12 mouse cellular contexts compared by ENCODE assay signal in the genomic region with DNA sequence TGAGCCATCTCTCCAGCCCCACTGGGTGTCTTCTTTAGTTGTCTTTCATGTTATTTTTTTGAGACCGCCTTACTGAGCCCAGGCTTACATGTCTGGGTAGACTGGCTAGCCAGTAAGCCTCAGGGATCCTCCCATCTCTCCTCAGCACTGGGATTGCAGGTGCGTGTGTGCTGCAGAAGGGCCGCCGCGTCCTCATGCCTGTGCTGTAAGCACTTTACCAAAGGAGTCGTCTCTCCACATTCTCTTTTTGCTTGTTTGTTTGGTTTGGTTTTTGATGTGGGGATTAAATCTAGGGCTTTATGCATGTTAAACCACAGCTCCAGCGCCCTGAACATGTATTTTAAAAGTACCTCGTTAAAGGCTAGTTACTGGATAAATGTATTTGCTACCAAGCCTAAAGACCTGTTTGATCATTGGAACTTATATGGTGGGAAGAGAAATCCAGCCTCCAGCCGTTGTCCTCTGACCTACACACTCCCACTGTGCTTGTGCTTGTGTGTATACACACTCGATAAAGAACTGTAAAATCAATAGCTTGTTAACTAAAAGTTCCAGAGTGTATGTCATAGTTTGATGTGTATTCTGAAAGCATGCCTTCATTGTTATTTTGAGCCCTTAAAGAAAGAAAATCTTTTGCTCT. TPM values are rescaled to one million over a fixed set of nuclear protein-coding genes. Genes with fewer than 3 reads are reported as not detected.
A peak's percentile ranks its signal among the peaks of the same experiment; 100 is the strongest.
DNase-seq lines count a peak whose midpoint lies in the region; ATAC-seq lines count a peak whose summit lies in the region.
"Had no signal": no experiment of that assay in that cellular context is flagged by ENCODE, and none has a peak within 500 bp of the region (broad histone marks: within the 10 kb centered on the region; RNA-seq: fewer than 3 reads in every experiment).

No protein-coding gene starts in this region.

- H3K36me3 ChIP-seq in heart, embryonic 16.5 days (ENCODE audit: control insufficient read depth, insufficient read depth) = peaks cover 11% of the 10 kb centered on the region
- H3K36me3 ChIP-seq in intestine, embryonic 15.5 days = peaks cover 6% of the 10 kb centered on the region; the same call in 1 of the 2 replicates
- no peaks in the 10 kb centered on the region for H3K36me3 ChIP-seq in stomach, embryonic 16.5 days (ENCODE audit: control insufficient read depth, insufficient read depth, low read length)

- 69% methylated on average over 10 of the region's 10 CpGs for WGBS in heart, embryonic 16.5 days
- WGBS in intestine, embryonic 15.5 days = 65% methylated on average over 10 of the region's 10 CpGs
- WGBS in stomach, embryonic 16.5 days = 63% methylated on average over 10 of the region's 10 CpGs

- no peak overlapping the region for H3K4me2 ChIP-seq in heart, embryonic 16.5 days (ENCODE audit: low read depth, low read length)
- no peak overlapping the region for H3K4me2 ChIP-seq in intestine, embryonic 15.5 days (replicated peaks)
- no peak overlapping the region for H3K4me2 ChIP-seq in stomach, embryonic 16.5 days (ENCODE audit: low read depth, low read length)
- H3K4me2 ChIP-seq: forebrain, embryonic 12.5 days had no signal

- no peak overlapping the region for H3K4me3 ChIP-seq in heart, embryonic 16.5 days (ENCODE audit: low read length)
- H3K4me3 ChIP-seq in intestine, embryonic 15.5 days (replicated peaks) = no peak overlapping the region
- no peak overlapping the region for H3K4me3 ChIP-seq in stomach, embryonic 16.5 days (replicated peaks; ENCODE audit: low read length)
- H3K4me3 ChIP-seq: forebrain, embryonic 12.5 days had no signal

- H3K27ac ChIP-seq in heart, embryonic 16.5 days (ENCODE audit: low read length) = peak overlapping the region; percentile 78
- H3K27ac ChIP-seq in intestine, embryonic 15.5 days = 0 out of 2 replicates have a peak overlapping the region, but pooled peaks have one; percentile 24
- H3K27ac ChIP-seq in stomach, embryonic 16.5 days (ENCODE audit: low read length) = peak overlapping the region; percentile 28; the same call in 1 of the 2 replicates
- H3K27ac ChIP-seq: forebrain, embryonic 12.5 days had no signal

- no peaks in the 10 kb centered on the region for H3K27me3 ChIP-seq in heart, embryonic 16.5 days (ENCODE audit: control insufficient read depth, insufficient read depth, low read length)
- H3K27me3 ChIP-seq in intestine, embryonic 15.5 days (replicated peaks) = no peaks in the 10 kb centered on the region
- no peaks in the 10 kb centered on the region for H3K27me3 ChIP-seq in stomach, embryonic 16.5 days (ENCODE audit: control insufficient read depth, insufficient read depth, low read length)
- H3K27me3 ChIP-seq: forebrain, embryonic 12.5 days had no signal

- no peak for DNase-seq in heart, postnatal 14 days
- peak; percentile 36 to 49 for DNase-seq in CD8-positive naive resting alpha-beta T cell, adult 2 months (ENCODE audit: low read depth in 2 of 2, low spot score in 2 of 2)
- DNase-seq in gastrocnemius, postnatal 10 days = no peak
- DNase-seq in urinary bladder, adult 2 months (ENCODE audit: low spot score) = no peak
- no peak for DNase-seq in testis, postnatal 10 days (ENCODE audit: low spot score)
- DNase-seq: gastrocnemius, postnatal 36 days; kidney, adult 18-20 months; layer of hippocampus, postnatal 36 days had no signal

- no peaks in the 10 kb centered on the region for H3K9me3 ChIP-seq in heart, embryonic 16.5 days (replicated peaks; ENCODE audit: control insufficient read depth, low read length)
- no peaks in the 10 kb centered on the region for H3K9me3 ChIP-seq in intestine, embryonic 15.5 days
- H3K9me3 ChIP-seq in stomach, embryonic 16.5 days (replicated peaks; ENCODE audit: control insufficient read depth, low read length) = no peaks in the 10 kb centered on the region
- H3K9me3 ChIP-seq: forebrain, embryonic 12.5 days had no signal

- ATAC-seq in heart, embryonic 16.5 days (replicated peaks; ENCODE audit: extremely low read depth, insufficient read depth, low FRiP score) = no peak
- peak; percentile 48 for ATAC-seq in intestine, embryonic 15.5 days
- ATAC-seq in stomach, embryonic 16.5 days (ENCODE audit: insufficient read depth, low FRiP score) = no peak

- peaks cover 49% of the 10 kb centered on the region for H3K4me1 ChIP-seq in heart, embryonic 16.5 days (ENCODE audit: control insufficient read depth, insufficient read depth, low read length)
- H3K4me1 ChIP-seq in intestine, embryonic 15.5 days (replicated peaks) = peaks cover 23% of the 10 kb centered on the region
- peaks cover 26% of the 10 kb centered on the region for H3K4me1 ChIP-seq in stomach, embryonic 16.5 days (ENCODE audit: control insufficient read depth, insufficient read depth, low read length)

- H3K9ac ChIP-seq in heart, embryonic 16.5 days (ENCODE audit: low read length) = no peak overlapping the region
- H3K9ac ChIP-seq in intestine, embryonic 15.5 days = no peak overlapping the region
- H3K9ac ChIP-seq in stomach, embryonic 16.5 days (ENCODE audit: low read length) = no peak overlapping the region
- H3K9ac ChIP-seq: forebrain, embryonic 12.5 days had no signal

- intact Hi-C loops in heart, postnatal 14 days (cut with DNase I) = no loop called here

RNA-seq across cellular contexts. Expression of gene Mtmr12, which starts 24.9 kb away (rescaled TPM):
- polyA plus RNA-seq in heart, embryonic 16.5 days (2015; fragmentation: Nextera tagmentation; extraction: Ambion mirVana) = 13.0 and 13.1 TPM in 2 replicates
- total RNA-seq in heart, postnatal 14 days (2021) = 10 to 100 TPM; 12.7 to 13.1 TPM
- 16.6 and 17.9 TPM in 2 replicates for polyA plus RNA-seq in intestine, embryonic 15.5 days (2015; fragmentation: Nextera tagmentation; extraction: Ambion mirVana)
- polyA plus RNA-seq in stomach, embryonic 16.5 days (2015; fragmentation: Nextera tagmentation; extraction: Ambion mirVana) = 16.1 and 17.2 TPM in 2 replicates
- total RNA-seq in gastrocnemius, postnatal 10 days (2021) = 10 to 100 TPM in 1 of 2 experiments, 1 to 10 TPM in 1; 9.0 to 10.9 TPM
- 13.7 and 14.0 TPM in 2 replicates for polyA plus RNA-seq in urinary bladder, adult 2 months (2012; rRNA removed)

Comparison
In these comparisons a context has a peak if more than half of its experiments do, and no peak if none do; other contexts are left out.
1. H3K27ac ChIP-seq: peak in every context shown above with its lines; median percentile 78 in heart, embryonic 16.5 days; 28 in stomach, embryonic 16.5 days; 24 in intestine, embryonic 15.5 days.
2. DNase-seq: peak in CD8-positive naive resting alpha-beta T cell, adult 2 months (2 of 2); none in heart, postnatal 14 days (0 of 2), gastrocnemius, postnatal 10 days (single experiment), urinary bladder, adult 2 months (single experiment) and testis, postnatal 10 days (single experiment).